In genomic region chr12:99669976-99670761, GRCm38 (mm10) we compare ENCODE assay signal across 8 mouse cellular contexts.
DNase-seq lines count a peak whose midpoint lies in the region; ATAC-seq and TF ChIP-seq lines count a peak whose summit lies in the region.

No protein-coding gene starts in this region.

- H3K9me3 ChIP-seq in kidney, embryonic 14.5 days (ENCODE audit: control insufficient read depth, low read length) = no peaks in the 10 kb centered on the region
- no peaks in the 10 kb centered on the region for H3K9me3 ChIP-seq in forebrain, embryonic 11.5 days (ENCODE audit: control insufficient read depth, low read length)
- H3K9me3 ChIP-seq in intestine, embryonic 16.5 days (ENCODE audit: control insufficient read depth, low read length) = no peaks in the 10 kb centered on the region

- peak; percentile 35 for DNase-seq in kidney, adult 2 months
- DNase-seq in adrenal gland, adult 2 months = peak; percentile 64
- DNase-seq in forebrain, embryonic 11.5 days (ENCODE audit: low spot score) = no peak
- DNase-seq in right cerebral cortex, postnatal 10 days (ENCODE audit: low spot score in 2 of 2) = peak; percentile 39 to 48
- DNase-seq in T-cell, adult 2 months (ENCODE audit: low spot score) = no peak

- TF ChIP-seq POLR2A in kidney, adult 2 months (IDR thresholded peaks at IDR 0.05; ENCODE audit: low read depth, low read length) = no peak

- no peak for ATAC-seq in kidney, embryonic 14.5 days (ENCODE audit: low FRiP score, low TSS enrichment)
- ATAC-seq in forebrain, embryonic 11.5 days (replicated peaks; ENCODE audit: low FRiP score) = 0 out of 2 replicates have a peak, but pooled peaks have one; percentile 27
- no peak for ATAC-seq in intestine, embryonic 16.5 days
- ATAC-seq in granulocyte monocyte progenitor cell, adult 5-6 weeks (replicated peaks; ENCODE audit: poor library complexity, severe bottlenecking) = no peak

- no peak overlapping the region for H3K9ac ChIP-seq in kidney, embryonic 14.5 days (ENCODE audit: low read depth, low read length)
- no peak overlapping the region for H3K9ac ChIP-seq in forebrain, embryonic 11.5 days (ENCODE audit: low read length)
- H3K9ac ChIP-seq in intestine, embryonic 16.5 days (ENCODE audit: low read depth, low read length) = no peak overlapping the region

- 66% methylated on average over 26 of the region's 26 CpGs for WGBS in kidney, adult 2 months
- 74% methylated on average over 26 of the region's 26 CpGs for WGBS in kidney, embryonic 14.5 days
- WGBS in forebrain, embryonic 11.5 days = 79% methylated on average over 26 of the region's 26 CpGs
- WGBS in intestine, embryonic 16.5 days = 63% methylated on average over 26 of the region's 26 CpGs

- no peaks in the 10 kb centered on the region; the same call in 1 of the 2 replicates for H3K27me3 ChIP-seq in kidney, adult 2 months (replicated peaks; ENCODE audit: control insufficient read depth, insufficient read depth, low read length)
- H3K27me3 ChIP-seq in kidney, embryonic 14.5 days (ENCODE audit: control insufficient read depth, insufficient read depth, low read length) = no peaks in the 10 kb centered on the region
- H3K27me3 ChIP-seq in forebrain, embryonic 11.5 days (ENCODE audit: control insufficient read depth, insufficient read depth, low read length) = no peaks in the 10 kb centered on the region
- H3K27me3 ChIP-seq in intestine, embryonic 16.5 days (replicated peaks; ENCODE audit: control insufficient read depth, insufficient read depth, low read length) = no peaks in the 10 kb centered on the region

- H3K4me3 ChIP-seq in kidney, adult 2 months (ENCODE audit: insufficient read depth, low read depth, low read length) = peak overlapping the region; percentile 17; the same call in 1 of the 2 replicates
- no peak overlapping the region for H3K4me3 ChIP-seq in kidney, embryonic 14.5 days (ENCODE audit: low read length)
- no peak overlapping the region for H3K4me3 ChIP-seq in forebrain, embryonic 11.5 days (ENCODE audit: low read depth, low read length)
- H3K4me3 ChIP-seq in intestine, embryonic 16.5 days (ENCODE audit: low read length) = no peak overlapping the region

- H3K36me3 ChIP-seq in kidney, adult 2 months (ENCODE audit: control insufficient read depth, insufficient read depth, low read length) = no peaks in the 10 kb centered on the region
- no peaks in the 10 kb centered on the region for H3K36me3 ChIP-seq in kidney, embryonic 14.5 days (ENCODE audit: control insufficient read depth, insufficient read depth, low read length)
- no peaks in the 10 kb centered on the region for H3K36me3 ChIP-seq in forebrain, embryonic 11.5 days (ENCODE audit: control insufficient read depth, insufficient read depth, low read length)
- H3K36me3 ChIP-seq in intestine, embryonic 16.5 days (ENCODE audit: control insufficient read depth, insufficient read depth, low read length) = no peaks in the 10 kb centered on the region

- H3K27ac ChIP-seq in kidney, adult 2 months (ENCODE audit: insufficient read depth, low read depth, low read length) = no peak overlapping the region
- H3K27ac ChIP-seq in kidney, embryonic 14.5 days (ENCODE audit: low read depth, low read length) = no peak overlapping the region
- H3K27ac ChIP-seq in forebrain, embryonic 11.5 days (ENCODE audit: low read depth, low read length) = no peak overlapping the region
- no peak overlapping the region for H3K27ac ChIP-seq in intestine, embryonic 16.5 days (ENCODE audit: low read length)

- H3K4me2 ChIP-seq in kidney, embryonic 14.5 days (replicated peaks; ENCODE audit: low read depth, low read length) = no peak overlapping the region
- no peak overlapping the region for H3K4me2 ChIP-seq in forebrain, embryonic 11.5 days (ENCODE audit: low read depth, low read length, severe bottlenecking)
- peak overlapping the region; percentile 9; the same call in 1 of the 2 replicates for H3K4me2 ChIP-seq in intestine, embryonic 16.5 days (ENCODE audit: low read depth, low read length)

- H3K4me1 ChIP-seq in kidney, adult 2 months (ENCODE audit: control insufficient read depth, insufficient read depth, low read length) = no peaks in the 10 kb centered on the region
- H3K4me1 ChIP-seq in kidney, embryonic 14.5 days (ENCODE audit: control insufficient read depth, insufficient read depth, low read length) = no peaks in the 10 kb centered on the region
- H3K4me1 ChIP-seq in forebrain, embryonic 11.5 days (replicated peaks; ENCODE audit: control insufficient read depth, insufficient read depth, low read length) = peaks cover 2% of the 10 kb centered on the region; the same call in 1 of the 2 replicates
- no peaks in the 10 kb centered on the region for H3K4me1 ChIP-seq in intestine, embryonic 16.5 days (ENCODE audit: control insufficient read depth, insufficient read depth, low read length)

- TF ChIP-seq CTCF in kidney, adult 2 months (conservative IDR thresholded peaks at IDR 0.05; ENCODE audit: insufficient read depth, insufficient read length, low read depth, low read length) = no peak

Comparison
In these comparisons a context has a peak if more than half of its experiments do, and no peak if none do; other contexts are left out.
1. DNase-seq: peak in kidney, adult 2 months (single experiment), adrenal gland, adult 2 months (single experiment) and right cerebral cortex, postnatal 10 days (2 of 2); none in forebrain, embryonic 11.5 days (single experiment) and T-cell, adult 2 months (single experiment).